Mouse (Mus musculus): Measurements from ENCODE around the gene Ripk3. TPM values are rescaled to one million over a fixed set of nuclear protein-coding genes. Genes with fewer than 3 reads are reported as not detected.
A peak's percentile ranks its signal among the peaks of the same experiment; 100 is the strongest.

Gene Ripk3
- total RNA-seq (2021): 1 to 10 TPM; 8.3 to 9.1 TPM
- long read RNA-seq, experiment 1, transcript Ripk3-201 (10 exons, 1,892 nt): major isoform, 6 of 8 reads
- long read RNA-seq, experiment 1, partial matches to known transcripts: 2 of 8 reads
- long read RNA-seq, experiment 1, other reads (novel, unspliced or antisense): 0 of 8 reads
- long read RNA-seq, experiment 2, partial matches to known transcripts: 1 of 4 reads
- long read RNA-seq, experiment 2, other reads (novel, unspliced or antisense): 1 of 4 reads

DNA sequence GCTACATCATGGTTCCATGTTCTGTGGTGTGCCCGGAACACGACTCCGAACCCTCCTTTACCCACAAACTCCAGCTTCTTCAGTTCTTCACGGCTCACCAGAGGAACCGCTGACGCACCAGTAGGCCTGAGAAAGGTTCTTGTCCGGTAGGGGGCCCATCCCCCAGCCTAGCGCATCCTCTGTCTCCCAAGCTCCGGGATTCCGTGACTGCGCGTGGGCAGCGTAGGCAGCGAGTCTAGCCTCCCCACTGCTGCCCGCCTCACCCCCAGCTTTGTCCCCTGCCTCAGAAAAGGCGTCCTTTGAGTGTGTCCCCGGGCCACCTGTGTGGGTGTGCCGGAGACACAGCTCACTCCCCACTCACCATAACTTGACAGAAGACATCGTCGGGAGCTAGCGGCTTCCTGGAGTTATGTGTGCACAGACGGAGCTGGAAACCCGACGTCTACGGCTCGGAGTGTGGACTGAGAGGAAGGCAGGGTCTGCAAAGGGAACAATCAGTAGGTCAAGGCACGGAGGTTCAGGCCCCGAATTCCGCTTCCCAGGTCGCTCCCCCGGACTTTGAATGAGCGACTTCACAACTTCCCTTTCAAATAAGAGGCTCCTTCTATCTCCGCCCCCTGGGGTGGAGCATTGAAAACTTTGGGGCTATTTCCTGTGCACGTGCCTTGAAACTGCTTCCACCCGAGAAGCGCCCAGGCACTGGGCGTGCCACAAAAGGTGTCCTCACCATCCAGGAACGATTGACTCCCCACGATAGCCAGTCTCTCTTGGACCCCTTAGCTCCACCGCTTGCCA, at the start of gene Ripk3:
TSS of gene Ripk3 (minus strand) at position 610 of the 795 bp plus-strand sequence.
- peak; percentile 55 for DNase-seq

DNA sequence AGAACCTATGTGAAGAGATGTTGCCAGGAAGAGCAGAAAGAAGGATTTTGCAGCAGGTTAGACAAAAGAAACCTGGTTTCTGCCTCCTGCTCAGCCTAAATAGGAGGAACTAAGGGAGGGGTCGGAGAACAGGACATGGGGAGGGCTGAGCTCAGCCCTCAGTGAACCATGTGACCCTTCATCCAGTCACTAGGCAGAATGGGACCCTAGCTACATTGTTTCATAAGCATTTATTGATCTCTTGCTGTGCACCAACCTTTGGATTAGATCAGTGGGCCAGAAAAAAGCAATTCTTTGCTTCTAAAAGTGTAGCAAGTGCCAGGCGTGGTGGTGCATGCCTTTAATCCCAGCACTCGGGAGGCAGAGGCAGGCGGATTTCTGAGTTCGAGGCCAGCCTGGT, 49.6 kb upstream of the Ripk3 start:
- no peak for DNase-seq

DNA sequence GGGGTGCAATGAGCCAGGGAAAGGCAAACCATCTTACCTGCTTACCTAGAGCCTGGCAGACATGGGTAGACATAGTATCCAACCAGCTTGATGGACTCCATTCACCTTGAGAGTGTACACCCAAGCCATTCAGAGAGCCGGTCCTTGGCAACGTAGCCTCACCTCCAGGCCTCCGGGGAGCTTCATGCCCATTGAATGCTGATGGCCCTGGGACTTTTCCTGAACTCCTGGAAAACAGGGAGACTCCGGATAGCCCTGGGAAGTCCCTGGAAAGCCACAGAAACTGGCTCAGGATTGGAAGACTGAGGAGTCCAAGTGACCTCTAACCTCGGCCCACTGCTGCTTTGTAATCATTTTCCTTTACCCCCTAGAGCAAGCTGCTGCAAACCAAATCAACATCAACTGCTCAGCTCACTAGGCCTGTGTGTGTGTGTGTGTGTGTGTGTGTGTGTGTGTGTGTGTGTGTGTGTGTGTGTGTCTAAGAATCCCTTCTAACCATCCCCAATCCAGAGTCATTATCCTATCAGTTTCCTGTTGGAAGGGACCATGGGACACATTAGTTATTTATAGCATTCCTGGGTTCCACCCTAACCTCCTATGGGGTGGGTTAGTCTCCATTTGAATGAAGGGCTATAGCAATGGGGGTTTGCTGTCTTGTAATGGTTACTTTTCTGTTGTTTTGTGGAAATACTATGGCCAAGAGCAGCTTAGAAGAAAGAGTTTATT, 46.3 kb upstream of the Ripk3 start:
- no peak for DNase-seq

DNA sequence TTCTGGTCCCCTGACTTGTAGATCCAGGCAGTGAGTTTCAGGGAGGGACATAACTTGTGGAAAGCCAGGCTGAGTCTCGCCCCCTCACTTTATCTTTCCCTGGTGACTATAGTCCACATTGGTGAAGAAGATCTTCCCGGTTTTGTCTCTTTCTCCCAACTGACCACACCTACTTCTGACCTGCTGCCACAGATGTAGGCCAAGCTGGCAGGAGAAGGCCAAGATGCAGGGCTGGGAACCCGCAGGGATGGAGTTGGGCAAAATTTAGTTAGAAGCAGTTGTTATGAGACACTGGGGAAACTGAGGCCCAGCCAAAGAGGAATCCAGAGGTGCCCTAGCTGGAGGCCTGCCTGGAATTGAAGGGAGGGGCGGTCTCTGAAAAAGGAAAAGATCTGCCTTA, 44.5 kb upstream of the Ripk3 start:
- DNase-seq: no peak

GRCm38 (mm10) chr14:55830331-55830730, 41.7 kb upstream of the Ripk3 start:
- DNase-seq: no peak

- no peak for DNase-seq
These were observed 41.2 kb upstream of the Ripk3 start for GRCm38 (mm10) chr14:55829854-55830253.

- DNase-seq: peak; percentile 48
These were observed 40.1 kb upstream of the Ripk3 start for GRCm38 (mm10) chr14:55828716-55829263.

DNA sequence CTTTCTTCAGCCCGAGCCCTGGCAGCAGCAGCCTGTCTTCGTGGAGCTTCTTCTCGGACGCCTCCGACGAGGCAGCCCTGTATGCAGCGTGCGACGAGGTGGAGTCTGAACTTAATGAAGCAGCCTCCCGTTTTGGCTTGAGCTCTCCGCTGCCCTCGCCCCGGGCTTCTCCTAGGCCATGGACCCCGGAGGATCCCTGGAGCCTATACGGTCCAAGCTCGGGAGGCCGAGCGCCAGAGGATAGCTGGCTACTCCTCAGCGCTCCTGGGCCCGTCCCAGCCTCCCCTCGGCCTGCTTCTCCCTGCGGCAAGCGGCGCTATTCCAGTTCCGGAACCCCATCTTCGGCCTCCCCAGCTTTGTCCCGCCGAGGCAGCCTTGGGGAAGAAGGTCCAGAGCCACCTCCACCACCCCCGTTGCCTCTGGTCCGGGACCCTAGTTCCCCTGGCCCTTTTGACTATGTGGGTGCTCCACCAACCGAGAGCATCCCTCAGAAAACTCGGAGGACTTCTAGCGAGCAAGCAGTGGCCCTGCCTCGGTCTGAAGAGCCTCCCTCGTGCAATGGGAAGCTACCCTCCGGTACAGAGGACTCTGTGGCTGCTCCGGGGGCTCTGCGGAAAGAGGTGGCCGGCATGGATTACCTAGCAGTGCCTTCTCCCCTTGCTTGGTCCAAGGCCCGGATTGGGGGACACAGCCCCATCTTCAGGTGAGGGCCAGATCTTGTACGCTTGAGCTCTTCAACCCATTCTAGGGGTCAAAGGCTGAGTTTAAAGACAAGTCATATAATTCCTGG, 38.1 kb upstream of the Ripk3 start:
- peak; percentile 32 for DNase-seq

DNA sequence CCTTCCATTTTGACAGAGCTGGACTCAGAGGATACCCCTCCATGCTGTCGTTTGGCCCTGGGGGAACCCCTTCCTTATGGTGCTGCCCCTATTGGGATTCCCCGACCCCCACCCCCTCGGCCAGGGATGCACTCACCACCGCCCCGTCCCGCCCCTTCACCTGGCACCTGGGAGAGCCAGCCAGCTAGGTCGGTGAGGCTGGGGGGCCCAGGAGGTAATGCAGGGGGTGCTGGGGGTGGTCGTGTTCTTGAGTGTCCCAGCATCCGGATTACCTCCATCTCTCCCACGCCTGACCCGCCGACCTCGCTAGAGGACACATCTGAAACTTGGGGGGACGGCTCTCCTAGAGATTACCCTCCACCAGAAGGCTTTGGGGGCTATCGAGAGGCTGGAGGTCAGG, 37.5 kb upstream of the Ripk3 start:
- DNase-seq: no peak

- peak; percentile 49 for DNase-seq
These were observed 36.8 kb upstream of the Ripk3 start for GRCm38 (mm10) chr14:55825216-55826051.

- DNase-seq: peak; percentile 65
These were observed 36.0 kb upstream of the Ripk3 start for GRCm38 (mm10) chr14:55824481-55825215.

GRCm38 (mm10) chr14:55824001-55824480, 35.4 kb upstream of the Ripk3 start:
- DNase-seq: peak; percentile 63

DNA sequence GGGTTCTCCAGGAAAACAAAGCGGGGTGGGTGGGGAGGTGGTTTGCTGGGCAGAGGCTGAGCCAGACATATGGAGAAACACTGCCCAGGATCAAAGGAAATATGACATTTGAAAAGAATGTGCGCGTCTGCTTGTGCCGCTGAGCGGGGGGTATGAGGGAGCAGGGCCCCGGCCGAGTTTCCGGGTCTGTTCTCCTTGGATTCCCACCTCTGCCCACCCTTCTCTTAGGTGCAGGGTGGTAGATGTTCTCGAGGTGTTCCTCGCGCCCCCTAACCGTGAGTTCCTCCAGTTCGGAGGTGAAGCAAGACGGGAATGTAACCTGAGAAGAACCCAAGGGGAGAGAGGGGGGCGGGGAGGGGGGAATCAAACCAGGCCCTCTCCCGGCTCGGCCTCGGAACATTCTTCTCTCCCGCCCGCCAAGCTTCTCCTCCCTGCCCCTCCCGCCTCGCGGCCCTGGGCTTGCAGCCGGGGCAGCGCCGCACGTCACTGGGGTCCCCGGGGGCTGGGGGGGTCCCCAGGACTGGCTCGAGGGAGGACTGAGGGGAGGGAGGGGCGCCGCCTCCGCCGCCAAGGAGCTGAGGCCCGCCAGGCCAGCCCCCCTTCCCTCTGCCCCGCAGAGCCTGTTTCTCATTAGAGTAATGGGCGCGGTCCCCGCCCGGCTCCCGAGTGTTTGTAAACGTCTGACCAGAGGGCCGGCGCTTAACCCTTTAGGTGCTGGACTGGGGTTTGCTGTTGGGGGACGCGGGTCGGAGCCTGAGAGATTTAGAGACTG, 34.5 kb upstream of the Ripk3 start, which contains the start of gene Nfatc4:
TSS of gene Nfatc4 (plus strand) at position 154 of the 772 bp plus-strand sequence.
- peak; percentile 85 for DNase-seq

DNA sequence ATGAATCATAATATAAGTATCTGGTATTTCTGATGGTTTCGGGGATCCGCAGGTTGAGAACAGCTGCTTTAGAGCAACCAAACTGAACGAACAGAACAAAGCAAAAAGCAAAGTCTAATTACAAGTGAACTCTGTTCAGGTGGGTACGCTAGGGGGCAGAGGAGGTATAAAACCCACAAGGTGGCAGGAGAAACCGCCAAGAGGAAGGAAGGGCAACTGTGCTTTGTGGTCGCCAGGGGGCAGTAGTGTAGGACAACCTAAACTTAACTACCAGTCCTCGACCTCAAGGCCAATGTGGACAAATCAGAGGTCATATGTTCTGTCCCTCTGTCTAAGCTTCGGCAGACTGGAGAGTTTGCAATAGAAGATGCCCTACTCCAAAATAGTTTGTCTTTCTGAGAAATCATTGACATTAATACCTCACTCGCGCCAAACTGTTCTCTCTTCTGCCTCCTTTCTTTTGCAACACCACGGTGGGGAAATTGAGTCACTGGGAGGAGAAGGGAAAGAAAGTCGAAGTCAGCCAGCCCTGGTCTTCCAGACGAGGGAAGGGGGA, 33.8 kb upstream of the Ripk3 start:
- peak; percentile 88 for DNase-seq

DNA sequence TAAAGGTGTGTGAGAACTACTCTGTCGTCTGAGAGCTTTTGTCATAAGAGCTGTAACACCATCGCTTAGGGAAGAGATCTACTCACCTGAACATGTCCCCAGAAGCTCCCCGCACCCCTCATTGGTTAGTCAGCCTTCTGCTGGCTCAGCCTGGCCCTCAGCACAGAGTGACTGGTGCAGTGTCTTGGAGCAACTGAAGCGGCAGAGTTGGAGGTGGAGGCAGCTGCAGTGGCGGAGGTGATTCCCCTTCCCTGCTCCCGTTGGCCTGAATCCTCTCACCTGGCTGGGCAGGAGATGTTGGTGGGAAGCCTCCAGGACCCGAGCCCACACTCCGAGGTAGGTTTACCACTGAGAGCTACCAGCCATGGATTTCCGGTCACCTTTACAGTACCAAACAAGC, 31.9 kb upstream of the Ripk3 start:
- DNase-seq: peak; percentile 0

GRCm38 (mm10) chr14:55819845-55820405, 31.3 kb upstream of the Ripk3 start:
- DNase-seq: no peak

- DNase-seq: peak; percentile 82
These were observed 26.7 kb upstream of the Ripk3 start for GRCm38 (mm10) chr14:55815310-55815751.

- peak; percentile 84 for DNase-seq
These were observed 26.2 kb upstream of the Ripk3 start for GRCm38 (mm10) chr14:55814885-55815284.

All from adrenal gland, postnatal 10 days (tissue).